Mouse (Mus musculus) neural tube, embryonic 14.5 days (tissue): ENCODE measurements at regions not wholly inside any gene's neighbourhood (a gene's known extent, or its start where the extent isn't known, plus 50 kb on each side); places are given as distances from the start of the nearest gene placed in this dataset.
A peak's percentile ranks its signal among the peaks of the same experiment; 100 is the strongest.

ENCODE experiments used
- ATAC-seq: fragments of 200-750 bp; cut with Nextera tagmentation; 2 replicates; pipeline ENCODE4 v1.8.0; 2017; ENCODE audit warnings: low read depth, mild to moderate bottlenecking, moderate TSS enrichment, moderate library complexity
- H3K27ac ChIP-seq: fragments of 300-500 bp; sonication (generic); 2 replicates; pipeline ENCODE4 v1.5.1; 2014; ENCODE audit warnings: low read depth, mild to moderate bottlenecking, control low read depth, low read length, moderate library complexity, mixed read lengths
- H3K27me3 ChIP-seq: fragments of 300-500 bp; sonication (generic); 2 replicates; pipeline ENCODE4 v1.6.1; 2014; ENCODE audit warnings: low read length; ENCODE audit not compliant: control insufficient read depth, insufficient read depth
- H3K36me3 ChIP-seq: fragments of 300-500 bp; sonication (generic); 2 replicates; pipeline ENCODE4 v1.6.1; 2014; ENCODE audit warnings: low read length, mixed read lengths; ENCODE audit not compliant: control insufficient read depth, insufficient read depth
- H3K4me1 ChIP-seq: fragments of 300-500 bp; sonication (generic); 2 replicates; pipeline ENCODE4 v1.6.1; 2014; ENCODE audit warnings: low read length; ENCODE audit not compliant: control insufficient read depth, insufficient read depth
- H3K4me2 ChIP-seq: fragments of 300-500 bp; sonication (generic); 2 replicates; pipeline ENCODE4 v1.6.1; 2014; ENCODE audit warnings: mild to moderate bottlenecking, low read depth, low read length, control low read depth
- H3K4me3 ChIP-seq: fragments of 300-500 bp; sonication (generic); 2 replicates; pipeline ENCODE4 v1.5.1; 2014; ENCODE audit warnings: low read depth, low read length, control low read depth, mixed read lengths
- H3K9ac ChIP-seq: fragments of 300-500 bp; sonication (generic); replicated peaks from 2 replicates; pipeline ENCODE4 v1.6.1; 2014; ENCODE audit warnings: low read depth, mild to moderate bottlenecking, control low read depth, low read length, mixed read lengths
- H3K9me3 ChIP-seq: fragments of 300-500 bp; sonication (generic); 2 replicates; pipeline ENCODE4 v1.6.1; 2016; ENCODE audit warnings: low read length; ENCODE audit not compliant: control insufficient read depth
- WGBS: fragments of 180-500 bp; shearing (Covaris S2); extraction: QIAGEN DNeasy Blood & Tissue Kit; methylation state at CpG from one replicate; pipeline ENCODE4 v1.1.7; 2014; 5-methylcytosine and 5-hydroxymethylcytosine counted together

DNA sequence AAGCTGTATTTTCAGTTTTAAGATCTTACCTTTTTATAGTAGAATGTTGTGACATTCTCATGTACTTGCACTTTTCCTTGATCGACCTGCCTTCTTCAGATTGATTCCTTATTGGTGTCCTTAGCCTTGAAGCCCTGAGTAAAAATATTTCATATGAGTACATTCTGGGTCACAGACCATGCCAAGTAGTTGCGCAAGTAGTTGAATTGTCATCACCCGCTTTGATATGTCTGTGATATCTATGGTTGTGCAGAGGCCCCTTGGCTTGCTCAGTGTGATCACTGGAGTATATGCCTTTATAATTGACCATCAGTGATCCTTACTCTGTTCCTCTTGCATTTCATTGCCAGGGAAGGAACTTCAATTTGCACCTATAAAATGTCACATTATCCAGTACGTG, 131.1 kb upstream of the Reg3g start:
- Histone ChIP-seq H3K9me3 (no peaks in the 10 kb centered on the region), H3K9ac (no peak overlapping the region), H3K27ac (no peak overlapping the region), H3K27me3 (no peaks in the 10 kb centered on the region), H3K4me1 (no peaks in the 10 kb centered on the region), H3K4me2 (no peak overlapping the region), H3K36me3 (no peaks in the 10 kb centered on the region), H3K4me3 (no peak overlapping the region)
- no peak for ATAC-seq
- WGBS, result 90% methylated on average over 4 of the region's 4 CpGs

DNA sequence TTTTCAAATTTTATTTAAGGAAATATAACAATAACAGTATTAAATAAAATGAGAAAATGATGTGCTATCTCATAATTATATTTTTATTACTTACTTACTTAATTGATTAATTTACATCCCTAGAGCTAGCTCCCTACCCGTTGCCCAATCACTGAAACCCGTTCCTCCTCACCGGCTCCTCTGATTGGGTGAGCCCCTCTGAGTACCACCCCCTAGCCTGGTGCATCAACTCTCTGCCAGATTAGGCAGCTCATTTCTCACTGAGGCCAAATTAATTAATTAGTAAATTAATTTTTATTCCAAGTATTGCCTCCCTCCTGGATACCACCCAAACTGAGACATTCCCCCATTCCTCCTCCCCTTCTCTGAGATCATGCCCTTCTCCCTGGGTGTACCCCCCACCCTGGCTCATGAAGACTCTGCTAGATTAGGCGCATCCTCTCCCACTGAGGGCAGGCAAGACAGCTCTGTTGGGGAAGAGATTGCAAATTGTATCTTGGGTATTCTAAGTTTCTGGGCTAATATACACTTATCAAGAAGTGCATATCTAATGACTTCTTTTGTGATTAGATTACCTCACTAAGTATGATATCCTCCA, 101.4 kb upstream of the Reg3g start:
- Histone ChIP-seq H3K36me3 (no peaks in the 10 kb centered on the region), H3K4me3 (no peak overlapping the region), H3K4me1 (no peaks in the 10 kb centered on the region), H3K27me3 (no peaks in the 10 kb centered on the region), H3K9me3 (no peaks in the 10 kb centered on the region), H3K4me2 (no peak overlapping the region), H3K9ac (no peak overlapping the region), H3K27ac (no peak overlapping the region)
- no peak for ATAC-seq
- 92% methylated on average over 4 of the region's 4 CpGs for WGBS

DNA sequence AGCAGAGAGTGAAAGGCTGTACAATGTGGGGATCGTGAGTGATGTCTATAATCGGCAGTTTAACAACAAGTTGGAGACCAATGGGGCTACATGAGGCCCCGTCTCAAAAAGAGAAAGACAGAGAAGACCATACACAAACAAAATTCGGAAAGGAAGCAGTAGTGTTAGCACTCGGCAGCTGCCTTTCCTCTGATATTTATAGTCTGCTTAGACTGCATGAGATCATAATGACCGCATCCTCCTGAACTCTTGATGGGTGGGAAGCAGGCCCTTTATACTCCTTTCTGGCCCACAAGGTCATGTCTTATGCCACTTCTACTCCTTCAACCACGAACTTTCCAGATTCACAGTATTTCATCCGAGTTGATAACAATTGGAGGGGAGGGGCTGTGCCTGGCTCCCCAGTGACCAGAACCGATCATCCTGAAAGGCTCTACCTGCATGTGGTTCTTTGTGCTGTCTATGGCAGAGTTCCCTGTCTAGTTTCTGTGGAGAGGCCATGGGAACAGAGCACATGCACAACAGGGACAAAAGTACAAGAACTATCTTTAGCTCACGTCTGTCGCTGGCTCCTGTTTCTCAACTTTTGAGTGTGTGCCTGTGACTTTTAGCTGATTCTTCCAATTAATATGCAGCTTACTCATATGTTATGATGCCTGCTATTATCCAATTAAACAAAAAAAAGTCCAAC, 84.5 kb upstream of the Reg3g start:
- Histone ChIP-seq H3K4me1 (peaks cover 13% of the 10 kb centered on the region; the same call in 1 of the 2 replicates), H3K27me3 (no peaks in the 10 kb centered on the region), H3K4me2 (no peak overlapping the region), H3K36me3 (no peaks in the 10 kb centered on the region), H3K4me3 (no peak overlapping the region), H3K9me3 (no peaks in the 10 kb centered on the region), H3K27ac (no peak overlapping the region), H3K9ac (no peak overlapping the region)
- no peak for ATAC-seq
- WGBS, result 16% methylated on average over 11 of the region's 11 CpGs

DNA sequence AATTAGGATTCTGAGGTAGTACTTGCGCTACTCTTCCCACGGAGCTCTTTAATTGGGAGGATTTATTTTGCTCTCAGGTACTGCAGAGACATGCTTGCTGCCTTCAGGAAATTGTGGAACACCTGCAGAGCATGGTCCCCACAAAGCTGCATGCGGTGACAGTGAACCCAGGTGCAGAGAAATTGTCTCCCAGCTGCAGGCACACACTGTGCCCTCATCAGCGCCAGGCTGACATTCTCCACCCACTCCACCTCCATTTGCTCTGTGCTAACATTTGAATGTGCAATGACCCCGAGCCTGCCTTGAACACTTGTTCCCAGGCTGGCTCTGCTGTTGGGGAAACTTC, 83.7 kb upstream of the Reg3g start:
- WGBS, result 9% methylated on average over 5 of the region's 5 CpGs
- Histone ChIP-seq H3K4me2 (peak overlapping the region; percentile 21), H3K9ac (no peak overlapping the region), H3K27me3 (no peaks in the 10 kb centered on the region), H3K27ac (no peak overlapping the region), H3K36me3 (no peaks in the 10 kb centered on the region), H3K9me3 (no peaks in the 10 kb centered on the region), H3K4me3 (no peak overlapping the region), H3K4me1 (peaks cover 13% of the 10 kb centered on the region; the same call in 1 of the 2 replicates)
- ATAC-seq, result peak; percentile 77

DNA sequence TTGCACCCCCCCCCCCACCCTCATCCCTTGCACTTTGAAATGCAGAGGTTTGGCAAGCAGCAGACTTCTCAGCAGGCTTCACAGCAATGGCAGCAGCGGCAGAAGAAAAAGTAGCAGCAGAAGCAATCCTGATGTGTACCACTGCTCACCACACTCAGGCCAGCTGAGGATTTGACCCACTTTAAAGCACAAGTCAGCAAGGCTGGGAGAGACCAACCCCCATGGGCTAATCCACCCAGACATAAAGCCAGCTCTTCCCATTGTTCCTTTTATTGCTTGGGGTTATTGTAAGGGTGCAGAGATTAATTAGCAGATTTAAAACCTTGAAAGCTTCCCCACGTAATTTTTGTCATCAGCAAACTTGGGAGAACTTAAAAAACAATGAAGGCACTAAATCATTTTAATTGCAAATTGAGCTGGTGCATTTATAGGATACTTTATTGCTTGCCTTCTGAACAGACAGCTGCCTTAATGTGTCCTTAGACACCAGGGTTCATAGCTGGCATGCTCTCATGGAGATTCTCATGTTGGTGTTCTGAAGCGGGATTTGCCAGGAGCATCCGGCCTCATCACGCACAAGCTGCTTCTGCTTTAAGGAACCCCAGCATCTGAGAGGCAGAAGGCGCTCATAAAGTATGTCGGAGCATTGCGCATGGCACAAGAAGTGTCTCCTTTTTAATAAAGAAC, 83.1 kb upstream of the Reg3g start:
- Histone ChIP-seq H3K27me3 (no peaks in the 10 kb centered on the region), H3K4me1 (peaks cover 13% of the 10 kb centered on the region; the same call in 1 of the 2 replicates), H3K36me3 (no peaks in the 10 kb centered on the region), H3K4me3 (no peak overlapping the region), H3K27ac (no peak overlapping the region), H3K9me3 (no peaks in the 10 kb centered on the region), H3K9ac (no peak overlapping the region), H3K4me2 (peak overlapping the region; percentile 21)
- whole genome bisulfite sequencing, result 10% methylated on average over 8 of the region's 8 CpGs
- ATAC-seq, result peak; percentile 92

DNA sequence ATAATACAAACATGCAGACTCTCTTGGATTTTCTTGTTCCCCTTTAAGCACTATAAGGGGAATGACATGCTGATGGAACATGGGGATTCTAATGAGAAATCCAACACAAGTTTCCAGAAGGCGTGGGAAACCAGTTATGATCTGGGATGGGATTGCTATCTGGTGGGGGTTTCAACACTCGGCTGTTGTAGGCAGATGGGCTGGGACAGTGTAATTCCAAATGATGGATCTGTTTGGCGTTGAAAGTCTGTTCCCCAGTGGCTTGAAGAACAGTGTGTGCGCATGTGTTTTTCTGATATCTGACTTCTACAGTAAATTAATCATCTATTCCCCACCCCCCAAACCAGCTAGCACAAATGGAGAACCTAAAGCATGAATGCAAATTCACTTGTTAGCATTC, 79.8 kb upstream of the Reg3g start:
- H3K4me3 ChIP-seq, result no peak overlapping the region
- no peak overlapping the region for H3K27ac ChIP-seq
- H3K4me2 ChIP-seq, result no peak overlapping the region
- no peaks in the 10 kb centered on the region for H3K27me3 ChIP-seq
- H3K4me1 ChIP-seq, result peaks cover 13% of the 10 kb centered on the region; the same call in 1 of the 2 replicates
- no peaks in the 10 kb centered on the region for H3K9me3 ChIP-seq
- ATAC-seq, result no peak
- H3K9ac ChIP-seq, result no peak overlapping the region
- 48% methylated on average over 4 of the region's 4 CpGs for WGBS
- H3K36me3 ChIP-seq, result no peaks in the 10 kb centered on the region

DNA sequence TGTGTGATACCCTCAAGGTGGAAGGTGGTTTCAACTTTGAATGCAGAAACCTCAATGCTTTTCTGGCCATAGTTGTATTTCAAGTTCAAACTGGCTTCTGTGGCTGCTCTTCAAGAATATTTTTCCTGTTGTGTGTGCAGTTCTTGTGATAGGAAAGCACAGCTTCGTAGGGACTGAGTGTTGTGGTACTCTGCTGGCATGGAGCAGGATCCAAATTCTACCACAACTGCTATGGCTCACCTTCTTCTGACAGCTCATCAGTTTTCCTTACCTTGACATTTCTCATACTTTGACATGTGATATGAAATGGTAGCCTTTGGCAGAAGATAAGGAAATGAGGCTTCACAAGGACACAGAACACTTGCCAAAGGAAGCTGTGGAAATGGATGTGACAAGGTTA, 79.0 kb upstream of the Reg3g start:
- H3K4me2 ChIP-seq, result no peak overlapping the region
- no peak overlapping the region for H3K4me3 ChIP-seq
- no peaks in the 10 kb centered on the region for H3K9me3 ChIP-seq
- H3K4me1 ChIP-seq, result peaks cover 13% of the 10 kb centered on the region; the same call in 1 of the 2 replicates
- H3K9ac ChIP-seq, result no peak overlapping the region
- no peaks in the 10 kb centered on the region for H3K27me3 ChIP-seq
- ATAC-seq, result no peak
- 83% methylated on average over 1 of the region's 1 CpGs for WGBS
- H3K27ac ChIP-seq, result no peak overlapping the region
- H3K36me3 ChIP-seq, result no peaks in the 10 kb centered on the region

DNA sequence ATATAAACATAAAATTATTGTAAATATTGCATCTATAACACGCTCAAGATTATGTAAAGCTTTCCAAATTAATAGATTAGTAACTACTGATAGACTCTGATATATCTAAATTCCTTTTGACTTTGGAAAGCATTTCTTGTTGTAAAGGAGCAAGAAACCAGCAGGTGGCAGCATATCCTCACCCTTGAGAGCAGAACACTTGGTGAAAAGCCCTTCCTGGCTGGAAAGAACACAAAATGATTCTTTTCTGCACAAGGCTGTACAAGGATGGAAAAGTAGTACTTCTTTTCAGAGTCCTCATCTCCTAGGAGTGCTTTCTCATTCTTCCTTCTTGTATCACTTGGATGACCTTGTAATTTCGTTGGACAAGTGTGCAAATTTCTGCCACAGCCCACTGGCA, 75.6 kb upstream of the Reg3g start:
- H3K9me3 ChIP-seq, result no peaks in the 10 kb centered on the region
- no peak overlapping the region for H3K27ac ChIP-seq
- 17% methylated on average over 2 of the region's 2 CpGs for WGBS
- peak; percentile 79 for ATAC-seq
- H3K9ac ChIP-seq, result no peak overlapping the region
- no peak overlapping the region for H3K4me3 ChIP-seq
- no peaks in the 10 kb centered on the region for H3K36me3 ChIP-seq
- no peaks in the 10 kb centered on the region for H3K27me3 ChIP-seq
- no peak overlapping the region for H3K4me2 ChIP-seq
- no peaks in the 10 kb centered on the region for H3K4me1 ChIP-seq

DNA sequence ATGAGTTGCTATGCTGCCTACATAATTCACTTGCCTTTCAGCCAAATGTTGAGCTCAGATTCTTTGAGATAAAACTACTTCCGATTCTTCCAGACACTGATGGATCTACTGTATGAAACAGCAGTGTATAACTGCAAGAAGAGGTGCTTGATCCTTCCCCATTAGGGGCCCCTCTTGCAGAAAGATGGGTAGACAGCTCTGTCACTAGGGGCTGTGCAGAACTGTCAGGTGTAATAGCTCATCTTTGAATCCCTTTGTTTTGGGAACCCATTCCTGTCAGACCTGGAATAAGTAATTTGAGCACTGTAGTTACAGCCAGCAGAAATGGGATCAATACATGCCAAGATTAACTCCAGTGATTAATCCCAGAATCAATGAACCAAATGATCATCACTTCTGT, 68.8 kb upstream of the Reg3g start:
- ATAC-seq, result no peak
- no peaks in the 10 kb centered on the region for H3K4me1 ChIP-seq
- 90% methylated on average over 1 of the region's 1 CpGs for WGBS

More for the DNA sequence above, 68.8 kb upstream of the Reg3g start:
- Histone ChIP-seq H3K9me3 (no peaks in the 10 kb centered on the region), H3K27ac (no peak overlapping the region), H3K27me3 (no peaks in the 10 kb centered on the region), H3K4me3 (no peak overlapping the region), H3K36me3 (no peaks in the 10 kb centered on the region), H3K9ac (no peak overlapping the region), H3K4me2 (no peak overlapping the region)
